Mouse (Mus musculus) embryo, embryonic 10 days (tissue): ENCODE data around the gene 1700025G04Rik.
"Not testable (repeated sequence)": the region's sequence is repeated elsewhere in the genome, so short reads cannot be mapped to it uniquely, and the experiment has no call there.

ENCODE experiments used
- DNase-seq: peaks from one replicate; pipeline ENCODE4 v3.0.0-alpha.2; 2015; ENCODE audit warnings: low spot score

1700025G04Rik gene

DNA sequence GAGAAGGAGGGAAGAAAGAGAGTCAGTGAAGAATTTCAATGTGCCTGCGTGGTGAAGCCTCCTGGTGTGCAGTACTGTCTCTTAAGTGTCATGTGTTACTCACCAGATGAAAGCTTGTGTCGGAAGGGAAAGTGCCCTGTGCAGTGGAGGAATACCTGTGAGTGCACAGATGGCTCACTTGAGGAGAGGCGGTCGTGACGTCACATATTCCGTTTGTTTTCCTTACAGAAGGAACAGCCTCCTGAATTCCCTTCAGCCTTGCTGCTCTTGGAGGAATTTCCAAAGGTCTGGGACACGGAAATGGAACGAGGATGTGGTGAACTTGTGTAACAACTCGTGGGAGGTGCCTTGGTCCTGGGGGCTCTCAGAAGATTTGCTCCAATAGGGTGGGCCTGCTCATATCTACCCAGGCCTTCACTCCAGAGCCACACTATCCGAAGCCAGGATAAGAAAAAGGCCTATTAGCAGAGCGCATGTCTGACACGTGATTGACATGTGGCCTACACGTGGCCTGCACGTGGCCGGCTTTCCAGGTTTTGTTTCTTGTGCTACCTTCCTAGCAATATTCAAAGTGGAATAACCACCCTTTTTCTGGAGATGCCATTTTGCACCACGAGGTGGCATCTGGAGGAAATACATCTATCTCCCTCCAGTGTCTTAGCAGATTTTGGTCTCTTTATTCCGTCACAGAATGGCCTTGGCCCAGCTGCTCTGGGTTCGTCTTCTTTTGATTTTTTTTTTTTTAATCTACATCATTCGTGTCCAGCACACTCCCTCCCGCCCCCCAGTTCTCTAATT, 238.7 kb downstream of the 1700025G04Rik start:
- no peak for DNase-seq

DNA sequence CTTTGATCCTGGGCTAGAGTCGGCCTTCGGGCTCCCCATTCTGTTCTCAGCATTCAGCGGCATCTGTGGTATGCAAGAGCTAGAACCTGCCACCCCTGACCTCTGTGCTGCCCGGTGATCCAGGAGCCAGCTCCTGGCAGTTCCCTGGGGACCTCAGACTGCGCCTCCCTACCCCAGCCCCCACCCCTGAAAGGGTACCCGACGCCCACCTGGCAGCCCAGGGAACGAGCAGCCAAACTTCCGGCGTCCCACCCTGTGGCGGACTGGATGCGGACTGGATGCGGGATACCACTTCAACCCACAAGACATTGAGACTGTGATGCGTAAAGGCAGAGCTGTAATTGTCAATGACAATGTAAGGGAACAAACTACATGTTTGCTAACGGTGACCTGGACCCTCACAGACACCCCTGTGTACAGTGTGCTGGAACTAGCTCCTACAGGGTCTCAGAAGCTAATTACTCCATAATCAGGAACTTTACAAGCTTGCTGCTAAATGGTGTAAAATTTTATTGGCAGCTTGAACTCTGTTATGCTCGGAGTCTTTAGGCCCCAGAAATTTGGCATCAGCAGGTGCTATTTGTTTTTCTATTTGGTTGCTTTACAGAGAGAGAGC, 239.8 kb downstream of the 1700025G04Rik start:
- DNase-seq: no peak

GRCm38 (mm10) chr1:151848286-151848685, 241.6 kb downstream of the 1700025G04Rik start:
- no peak for DNase-seq

GRCm38 (mm10) chr1:151845926-151846782, 243.8 kb downstream of the 1700025G04Rik start:
- DNase-seq: no peak

DNA sequence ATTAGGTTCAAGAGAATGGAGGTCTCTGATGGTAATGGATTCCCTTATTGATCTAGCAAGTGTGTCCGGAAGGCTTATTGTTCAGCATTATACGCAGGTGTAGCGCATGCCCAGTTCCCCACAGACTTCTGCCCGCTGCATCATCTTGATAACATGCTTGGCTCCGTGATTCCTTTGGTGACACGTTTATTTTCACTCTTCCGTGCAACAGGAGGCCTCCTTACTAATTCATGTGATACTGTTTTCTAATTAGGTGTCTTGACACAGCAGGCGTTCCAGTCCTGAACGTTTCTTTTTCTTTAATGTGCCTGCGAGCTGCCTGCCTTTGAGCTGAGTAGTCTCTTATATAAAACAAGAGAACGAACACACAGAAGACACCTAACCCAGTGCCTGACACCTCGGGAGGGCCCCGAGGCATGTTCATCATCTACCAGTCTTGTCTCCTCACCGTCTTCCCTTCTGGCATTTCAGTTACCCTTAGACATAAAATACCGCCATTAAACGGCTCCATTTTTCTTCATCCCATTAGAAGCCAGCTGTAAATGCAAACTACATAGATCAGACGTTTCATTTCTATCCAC, 244.6 kb downstream of the 1700025G04Rik start:
- no peak for DNase-seq

DNA sequence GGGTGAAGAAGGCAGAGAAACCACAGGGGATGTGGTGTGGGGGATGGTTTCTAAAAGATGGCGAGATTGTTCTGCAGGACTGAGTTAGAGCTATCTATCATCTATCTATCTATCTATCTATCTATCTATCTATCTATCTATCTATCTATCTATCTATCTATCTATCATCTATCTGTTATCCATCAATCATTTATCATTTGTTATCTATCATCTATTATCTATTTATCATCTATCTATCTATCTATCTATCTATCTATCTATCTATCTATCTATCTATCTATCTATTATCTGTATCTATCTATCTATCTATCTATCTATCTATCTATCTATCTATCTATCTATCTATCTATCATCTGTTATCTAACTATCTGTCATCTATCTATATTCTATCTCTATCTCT, 249.6 kb downstream of the 1700025G04Rik start:
- DNase-seq: not testable (repeated sequence)

DNA sequence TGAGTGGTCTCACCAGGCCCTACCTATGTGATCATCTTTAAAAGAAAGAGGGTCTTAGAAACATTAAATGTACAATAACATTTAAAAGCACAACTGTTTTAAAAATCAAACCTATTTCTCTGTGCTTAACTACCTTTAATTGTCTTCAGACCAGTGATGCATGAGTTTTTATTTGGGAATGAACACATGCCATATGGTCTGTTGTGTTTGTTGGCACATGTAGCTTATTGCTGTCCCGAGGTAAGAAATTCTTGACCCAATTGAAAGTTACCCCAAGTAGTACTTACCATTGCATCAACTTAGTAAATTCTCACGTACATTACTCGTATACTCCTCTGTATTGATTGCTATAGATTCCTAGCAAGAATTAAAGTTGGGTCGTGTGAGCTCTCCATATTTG, 254.7 kb downstream of the 1700025G04Rik start:
- no peak for DNase-seq

- DNase-seq: no peak
These were observed 258.1 kb downstream of the 1700025G04Rik start for GRCm38 (mm10) chr1:151831791-151832190.

- DNase-seq: no peak
These were observed 264.9 kb downstream of the 1700025G04Rik start for GRCm38 (mm10) chr1:151825065-151825464.

DNA sequence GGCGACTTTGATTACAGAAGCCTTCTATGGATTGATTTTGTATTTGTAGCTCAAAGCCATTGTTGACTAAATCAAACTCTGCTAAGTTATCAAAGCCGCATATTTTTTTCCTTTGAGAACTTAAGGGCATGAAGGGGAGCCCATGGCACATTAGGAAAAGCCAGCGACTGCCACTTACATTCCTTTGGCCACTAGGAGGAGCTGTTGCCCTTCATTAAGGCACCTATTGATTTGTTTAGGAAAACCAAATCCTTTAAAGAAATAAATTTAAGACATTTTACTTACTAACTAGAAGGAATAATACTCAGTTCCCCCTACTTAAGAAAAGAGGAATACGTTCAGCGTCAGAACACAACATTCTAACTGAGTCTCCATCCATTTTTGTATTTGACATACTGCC, 269.5 kb downstream of the 1700025G04Rik start:
- DNase-seq: peak; percentile 89

DNA sequence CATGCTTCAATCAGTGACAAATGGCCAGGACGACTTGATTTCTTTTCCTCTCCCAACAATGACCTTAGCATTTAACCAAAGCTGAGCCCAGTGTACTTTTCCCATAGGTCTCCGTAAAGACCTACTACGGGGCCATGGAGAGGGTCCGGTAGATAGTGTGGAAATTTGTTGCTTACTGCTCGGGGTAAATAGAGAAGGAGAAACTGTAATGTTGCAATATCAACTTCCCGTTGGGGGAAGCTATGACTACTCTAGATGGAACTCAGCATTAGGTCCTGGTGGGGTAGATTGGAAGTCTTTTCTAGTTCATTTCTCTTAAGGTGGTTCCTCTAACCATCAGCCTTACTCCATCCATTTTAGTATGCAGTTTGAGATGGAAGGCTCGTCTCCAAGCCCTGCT, 270.7 kb downstream of the 1700025G04Rik start:
- DNase-seq: no peak

DNA sequence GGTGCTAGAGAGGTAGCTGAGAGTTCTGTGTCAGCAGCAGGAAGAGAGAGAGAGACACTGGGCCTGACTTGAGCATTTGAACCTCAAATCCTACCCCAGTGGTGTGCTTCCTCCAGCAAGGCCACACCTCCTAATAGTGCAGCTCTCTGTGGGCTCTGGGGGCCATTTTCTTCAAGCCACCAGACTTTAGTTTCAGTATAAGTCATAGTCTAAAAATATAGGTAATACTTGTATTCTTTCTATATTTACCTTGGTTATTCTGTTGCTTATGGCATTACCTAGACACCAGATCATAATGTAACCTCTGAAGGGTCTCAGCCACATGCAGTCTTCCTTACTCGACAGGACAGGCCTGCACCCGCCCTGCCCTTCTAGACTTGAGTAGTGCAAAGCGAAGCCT, 273.9 kb downstream of the 1700025G04Rik start:
- no peak for DNase-seq

- no peak for DNase-seq
These were observed 277.8 kb downstream of the 1700025G04Rik start for GRCm38 (mm10) chr1:151812004-151812712.

DNA sequence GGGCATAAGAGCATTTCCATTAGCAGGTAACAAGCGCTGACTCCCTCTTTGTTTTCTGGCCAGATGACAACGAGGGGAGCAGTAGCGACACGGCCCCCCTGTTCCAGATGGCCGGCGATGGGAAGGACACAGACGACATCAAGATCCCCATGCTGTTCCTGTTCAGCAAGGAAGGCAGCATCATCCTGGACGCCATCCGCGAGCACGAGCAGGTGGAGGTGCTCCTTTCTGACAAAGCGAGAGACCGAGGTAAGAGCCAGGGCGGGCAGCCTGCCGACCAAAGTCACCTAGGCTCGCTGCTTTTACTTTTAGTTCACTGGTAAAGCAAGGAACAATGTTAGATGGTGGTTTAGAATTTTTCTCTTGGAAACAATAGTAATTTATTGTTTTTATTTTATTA, 278.5 kb downstream of the 1700025G04Rik start:
- no peak for DNase-seq

DNA sequence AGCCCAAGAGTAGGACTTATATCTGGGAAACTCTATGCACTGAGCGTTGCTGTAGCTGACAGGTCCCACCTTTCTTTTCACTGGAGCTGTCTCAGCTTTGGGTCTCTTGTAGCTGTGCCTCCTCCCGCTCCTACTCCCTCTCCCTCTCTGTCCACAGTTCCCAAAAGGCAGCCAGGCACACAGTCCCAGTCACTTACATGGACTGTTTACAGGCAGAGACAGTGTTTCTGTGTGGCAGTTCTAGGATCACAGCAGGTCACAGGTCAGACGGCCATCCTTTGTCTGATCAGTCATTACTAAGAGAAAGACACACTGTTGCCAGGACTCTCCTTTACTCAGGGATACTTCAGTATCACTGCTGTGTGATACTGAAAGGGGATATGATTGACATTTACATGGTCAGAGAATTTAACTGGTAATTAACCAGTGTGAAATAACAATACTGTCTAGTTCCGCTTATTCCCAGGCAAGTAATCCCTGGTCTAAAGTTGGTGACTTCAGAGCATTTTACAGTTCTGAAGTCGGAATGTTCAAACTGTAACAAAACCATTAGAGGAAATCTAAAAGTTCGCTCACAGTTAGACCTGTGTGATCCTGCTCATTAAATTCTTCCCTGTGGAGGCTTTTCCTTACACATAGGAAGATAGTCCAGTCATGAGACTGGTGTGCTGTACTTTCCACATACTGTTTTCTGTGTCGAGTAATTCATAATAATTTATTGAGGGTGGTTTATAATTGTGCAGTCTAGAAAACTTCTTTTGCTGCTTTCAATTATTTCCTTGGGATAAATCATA, 279.1 kb downstream of the 1700025G04Rik start:
- DNase-seq: peak; percentile 56

DNA sequence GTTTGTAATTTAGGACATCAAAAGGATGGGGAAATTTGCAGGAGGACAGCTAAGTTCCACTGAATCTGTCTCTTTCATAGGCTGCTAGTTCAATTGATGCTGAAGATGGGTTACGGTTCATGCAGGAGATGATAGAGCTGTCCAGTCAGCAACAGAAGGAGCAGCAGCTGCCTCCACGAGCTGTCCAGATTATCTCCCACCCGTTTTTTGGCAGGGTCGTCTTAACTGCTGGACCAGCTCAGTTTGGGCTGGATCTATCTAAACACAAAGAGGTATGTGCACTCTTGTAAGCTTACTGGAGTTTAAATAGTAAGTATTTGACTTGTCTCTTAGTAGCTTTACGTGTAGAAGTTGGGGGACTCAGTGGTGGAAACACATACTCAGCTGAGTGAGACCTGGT, 282.6 kb downstream of the 1700025G04Rik start:
- no peak for DNase-seq

DNA sequence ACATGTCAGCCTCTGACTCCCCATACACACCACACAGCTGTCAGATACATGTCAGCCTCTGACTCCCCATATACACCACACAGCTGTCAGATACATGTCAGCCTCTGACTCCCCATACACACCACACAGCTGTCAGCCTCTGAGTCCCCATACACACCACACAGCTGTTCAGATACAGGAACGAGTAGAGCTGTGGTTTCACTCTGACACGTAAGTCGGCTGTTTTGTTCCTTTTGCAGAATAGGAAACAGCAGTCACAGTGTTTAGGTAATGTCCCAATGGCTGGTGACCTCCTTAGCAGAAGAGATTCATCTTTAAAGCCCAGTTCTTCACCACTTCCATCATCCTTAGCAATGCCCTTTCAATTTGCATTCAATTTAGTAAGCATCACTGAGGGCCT, 287.1 kb downstream of the 1700025G04Rik start:
- DNase-seq: not testable (repeated sequence)
